Mouse (Mus musculus) ES-E14 (cell line): ENCODE measurements around the gene Emp3.

ENCODE experiments used
- MAFK ChIP-seq: IDR thresholded peaks from 2 replicates; pipeline ENCODE4 v1.6.1; 2014; ENCODE audit warnings: mild to moderate bottlenecking, low read depth, low read length, inconsistent platforms; ENCODE audit not compliant: insufficient read depth
- ZC3H11A ChIP-seq: IDR thresholded peaks from 2 replicates; pipeline ENCODE4 v1.6.1; 2012; ENCODE audit warnings: low read depth, mild to moderate bottlenecking, inconsistent platforms, low read length, borderline replicate concordance

- TF ChIP-seq MAFK = no peak
- no peak for TF ChIP-seq ZC3H11A
Measured at GRCm38 (mm10) chr7:45941986-45942385, 20.8 kb upstream of the Emp3 start.
